Mouse (Mus musculus) layer of hippocampus, postnatal 25 days (tissue): ENCODE data around the gene Susd1. TPM values are rescaled to one million over a fixed set of nuclear protein-coding genes. Genes with fewer than 3 reads are reported as not detected.

Experiments
- DNase-seq, 2 experiments: peaks; one replicate each; pipeline ENCODE4 v3.0.0; 2022; ENCODE audit warnings: mixed read lengths in 2 of 2, low spot score in 1 of 2; ENCODE audit errors: extremely low spot score in 1 of 2
- total RNA-seq, 2 experiments: library from RNA; stranded (reverse); gene quantifications; 2 replicates each; pipeline ENCODE4 v1.2.3; 2021

Susd1 gene
- total RNA-seq, 2 experiments from 2014 or later, result 6.6 to 11.6 TPM

GRCm38 (mm10) chr4:59327986-59328385, 110.4 kb downstream of the Susd1 start:
- DNase-seq, result no peak

GRCm38 (mm10) chr4:59326031-59326760, 112.2 kb downstream of the Susd1 start:
- no peak for DNase-seq

GRCm38 (mm10) chr4:59324317-59324716, 114.1 kb downstream of the Susd1 start:
- DNase-seq, result no peak

GRCm38 (mm10) chr4:59323231-59323651, 115.2 kb downstream of the Susd1 start:
- DNase-seq, result no peak

- no peak for DNase-seq
Observed at GRCm38 (mm10) chr4:59322733-59323132, 115.7 kb downstream of the Susd1 start.

GRCm38 (mm10) chr4:59322056-59322455, 116.4 kb downstream of the Susd1 start:
- no peak for DNase-seq

GRCm38 (mm10) chr4:59321181-59322008, 117.0 kb downstream of the Susd1 start:
- DNase-seq, result no peak

- no peak for DNase-seq
Observed at GRCm38 (mm10) chr4:59319136-59319941, 119.1 kb downstream of the Susd1 start.

GRCm38 (mm10) chr4:59318602-59319001, 119.8 kb downstream of the Susd1 start:
- DNase-seq, result no peak

- DNase-seq, result no peak
Observed at GRCm38 (mm10) chr4:59315553-59316405, 122.7 kb downstream of the Susd1 start.

- DNase-seq, result no peak
Observed at GRCm38 (mm10) chr4:59314939-59315552, 123.4 kb downstream of the Susd1 start.

GRCm38 (mm10) chr4:59312945-59313344, 125.5 kb downstream of the Susd1 start:
- no peak for DNase-seq

GRCm38 (mm10) chr4:59310590-59310989, 127.8 kb downstream of the Susd1 start:
- no peak for DNase-seq

- DNase-seq, result no peak
Observed at GRCm38 (mm10) chr4:59307841-59308589, 130.4 kb downstream of the Susd1 start.

- DNase-seq, result no peak
Observed at GRCm38 (mm10) chr4:59302387-59302786, 136.0 kb downstream of the Susd1 start.

- DNase-seq, result no peak
Observed at GRCm38 (mm10) chr4:59301025-59301815, 137.2 kb downstream of the Susd1 start.

- no peak for DNase-seq
Observed at GRCm38 (mm10) chr4:59298719-59299496, 139.5 kb downstream of the Susd1 start.
